Mouse (Mus musculus): ENCODE measurements around the gene Eif2b2.

DNA sequence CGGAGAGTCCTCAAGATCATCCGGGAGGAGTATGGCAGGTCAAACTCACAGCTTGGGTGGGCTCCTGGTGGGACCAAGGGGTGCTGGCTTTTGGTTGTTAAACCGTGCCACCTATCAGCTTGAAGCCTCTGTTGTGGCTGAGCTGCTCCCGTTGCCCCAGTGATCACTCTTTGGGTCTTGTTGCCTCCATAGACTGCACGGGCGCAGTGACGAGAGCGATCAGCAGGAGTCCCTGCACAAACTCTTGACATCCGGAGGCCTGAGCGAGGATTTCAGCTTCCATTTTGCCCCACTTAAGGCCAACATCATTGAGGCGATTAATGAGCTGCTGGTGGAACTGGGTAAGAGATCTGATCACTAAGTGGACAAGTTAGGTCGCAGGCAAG, 617 bp downstream of the Eif2b2 start:
- TF ChIP-seq CTCF (conservative IDR thresholded peaks at IDR 0.05 in 1 of 2, IDR thresholded peaks at IDR 0.05 in 1 of 2; ENCODE audit: low read depth in 2 of 2, low read length in 2 of 2) (no peak), POLR2A (IDR thresholded peaks at IDR 0.05; ENCODE audit: low read depth, low read length) (no peak), USF1 (IDR thresholded peaks at IDR 0.05; ENCODE audit: low read depth, low read length) (no peak), NRF1 (IDR thresholded peaks at IDR 0.05; ENCODE audit: low read depth, low read length) (no peak), CHD2 (IDR thresholded peaks at IDR 0.05; ENCODE audit: low read length) (no peak), MXI1 (IDR thresholded peaks at IDR 0.05; ENCODE audit: low read depth, low read length) (no peak), MAFK (IDR thresholded peaks at IDR 0.05; ENCODE audit: insufficient replicate concordance, low read length) (no peak)
